Mouse (Mus musculus) urinary bladder, postnatal 4 days (tissue): ENCODE data around the gene Abca3.
"Not testable (repeated sequence)": the region's sequence is repeated elsewhere in the genome, so short reads cannot be mapped to it uniquely, and the experiment has no call there.

Experiments
- DNase-seq, 2 experiments: peaks; one replicate each; pipeline ENCODE4 v3.0.0; 2021 to 2022; ENCODE audit warnings: low spot score in 2 of 2

Gene Abca3

DNA sequence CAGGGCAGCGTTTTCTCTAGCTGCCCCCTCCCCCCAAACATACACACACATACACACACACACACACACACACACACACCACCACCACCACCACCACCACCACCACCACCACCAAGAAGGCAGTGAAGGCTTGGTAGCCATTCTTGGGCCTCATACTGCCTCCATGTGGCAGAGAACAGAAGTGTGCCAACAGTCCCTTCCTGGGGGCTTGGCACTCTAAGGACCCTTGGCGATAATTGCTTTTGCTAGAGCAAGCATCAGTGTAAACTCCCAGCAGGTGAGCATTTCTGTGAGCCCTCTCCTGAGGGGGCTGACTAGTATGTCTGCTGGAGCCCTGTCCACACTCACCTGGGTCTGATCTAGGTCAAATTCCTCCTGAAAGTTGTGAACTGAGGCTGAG is 89.4 kb downstream of the Abca3 start:
- no peak for DNase-seq

DNA sequence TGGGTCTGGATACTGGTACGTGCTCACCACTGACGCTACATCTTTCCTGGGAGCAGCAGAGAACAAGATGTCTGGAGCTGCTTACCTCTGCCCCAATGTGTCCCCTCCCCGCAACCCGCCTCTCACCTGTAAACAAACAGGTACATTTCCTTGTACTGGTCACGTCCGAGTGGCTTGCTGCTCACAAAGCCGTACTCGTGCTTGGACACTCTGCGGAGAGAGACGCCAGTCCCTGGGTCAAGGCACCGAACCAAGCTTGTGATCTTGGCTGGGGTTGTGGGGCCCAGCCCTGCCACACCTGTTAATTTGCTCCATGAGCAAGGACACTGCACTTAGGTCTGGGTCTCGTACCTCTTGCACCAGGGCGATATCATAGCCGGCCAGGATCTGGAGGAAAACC is 90.4 kb downstream of the Abca3 start:
- no peak for DNase-seq

GRCm38 (mm10) chr17:24442632-24443155 is 90.9 kb downstream of the Abca3 start, which contains the start of gene Dnase1l2:
Gene Dnase1l2, minus strand, starts transcription at chr17:24443105.
- DNase-seq: no peak

- DNase-seq: no peak
Observed at GRCm38 (mm10) chr17:24443409-24443808, 91.7 kb downstream of the Abca3 start.

DNA sequence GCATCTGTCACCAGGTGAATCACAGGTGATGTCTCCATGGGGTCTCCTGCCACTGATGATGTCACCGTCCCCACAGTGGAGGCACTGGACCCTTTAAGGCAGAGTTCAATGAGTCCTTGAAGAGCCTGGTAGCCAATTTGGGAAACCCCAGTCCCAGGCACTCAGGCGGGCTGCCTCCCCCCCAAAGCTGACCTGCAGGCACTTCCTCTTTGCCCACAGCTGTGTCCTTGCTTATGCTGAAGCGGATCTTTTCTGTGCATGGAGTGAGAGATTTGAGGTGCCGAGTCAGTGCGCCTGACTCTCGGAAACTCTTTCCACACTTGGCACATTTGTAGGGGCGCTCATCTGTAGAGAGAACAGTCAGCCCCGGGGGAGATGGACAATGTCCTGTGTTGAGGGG is 94.8 kb downstream of the Abca3 start:
- no peak for DNase-seq

DNA sequence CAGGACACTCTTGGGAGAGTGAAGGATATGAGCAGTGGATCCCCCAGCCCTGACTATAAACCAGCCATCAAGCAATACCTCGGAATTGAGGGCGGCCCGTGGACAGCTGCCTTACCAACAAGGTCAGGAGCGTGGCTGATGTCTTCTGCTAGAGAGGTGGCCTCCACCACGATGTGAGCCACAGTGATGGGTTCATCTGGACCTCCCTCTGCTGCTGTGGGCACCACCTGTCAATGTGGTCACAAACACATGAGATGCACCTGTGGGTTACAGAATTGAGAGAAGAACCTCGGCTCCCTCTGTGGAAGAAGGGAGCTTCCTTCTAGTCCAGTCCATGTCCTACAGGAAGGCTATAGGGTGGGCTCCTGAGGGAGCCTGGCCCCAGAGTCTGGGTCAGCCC is 97.8 kb downstream of the Abca3 start:
- DNase-seq: no peak

- no peak for DNase-seq
Observed at GRCm38 (mm10) chr17:24451220-24451619, 99.5 kb downstream of the Abca3 start.

- DNase-seq: no peak
Observed at GRCm38 (mm10) chr17:24453372-24453771, 101.6 kb downstream of the Abca3 start.

GRCm38 (mm10) chr17:24454218-24454755 is 102.5 kb downstream of the Abca3 start:
- no peak for DNase-seq

DNA sequence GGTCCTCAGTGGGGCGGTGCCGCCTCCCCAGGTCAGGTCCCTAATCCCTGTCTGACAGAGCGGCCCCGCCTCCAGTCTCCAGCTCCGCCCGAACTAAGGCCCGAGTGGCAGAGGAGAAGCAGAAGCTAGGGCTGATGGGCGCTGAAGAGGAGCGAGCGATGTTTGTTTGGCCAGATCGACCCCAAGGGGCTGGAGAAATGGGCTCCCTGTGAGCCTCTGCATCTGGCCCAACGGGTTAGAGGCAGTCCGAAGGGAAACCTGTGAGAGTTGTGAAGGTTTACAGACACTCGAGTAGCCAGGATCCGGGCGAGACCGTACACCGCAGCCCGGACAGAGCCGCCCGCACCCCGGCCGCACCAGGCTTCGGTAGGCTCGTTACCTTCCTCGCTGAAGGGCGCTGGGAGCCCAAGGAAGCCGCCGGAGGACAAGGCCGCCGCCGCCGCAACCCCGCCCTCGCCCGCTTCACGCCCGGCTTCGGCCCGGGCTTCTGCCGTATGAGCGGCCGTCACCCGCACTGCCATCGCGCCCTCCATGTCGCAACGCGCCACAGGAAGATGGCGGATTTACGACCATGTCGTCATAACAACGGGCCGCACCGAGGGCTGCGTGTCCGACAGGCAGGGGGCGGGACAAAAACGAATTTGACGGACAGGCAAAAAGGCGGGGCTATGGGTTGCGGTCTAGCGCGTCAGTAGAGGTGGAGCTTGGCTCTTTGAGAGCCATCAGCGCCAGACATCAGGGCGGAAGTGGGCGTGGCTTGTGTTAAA is 103.2 kb downstream of the Abca3 start:
- peak; percentile 99 to 100 for DNase-seq

GRCm38 (mm10) chr17:24455523-24456206 is 103.9 kb downstream of the Abca3 start:
- not testable (repeated sequence) for DNase-seq
